Mouse (Mus musculus) C2C12 (cell line): ENCODE measurements around the gene Gm11273.

Experiments
- CEBPB ChIP-seq: IDR thresholded peaks from one replicate; pipeline ENCODE4 v1.6.1; 2011; ENCODE audit warnings: low read depth, mild to moderate bottlenecking, control low read depth, moderate library complexity
- CTCF ChIP-seq: IDR thresholded peaks from one replicate; pipeline ENCODE4 v1.5.1; 2011; ENCODE audit not compliant: control insufficient read depth, insufficient read depth, insufficient read length
- MAX ChIP-seq: IDR thresholded peaks from one replicate; pipeline ENCODE4 v1.6.1; 2011; ENCODE audit warnings: mild to moderate bottlenecking, control low read depth
- MYOG ChIP-seq: IDR thresholded peaks from one replicate; pipeline ENCODE4 v1.6.1; 2011; ENCODE audit not compliant: control insufficient read depth, insufficient read length; ENCODE audit errors: extremely low read depth

- TF ChIP-seq CTCF, result no peak
- no peak for TF ChIP-seq MAX
- TF ChIP-seq CEBPB, result no peak
- no peak for TF ChIP-seq MYOG
Observed at GRCm38 (mm10) chr13:21486881-21487280, 14.3 kb downstream of the Gm11273 start.
